Mouse (Mus musculus) cerebellum, adult 9-11 months (tissue): ENCODE measurements around the gene N4bp1.

ENCODE experiments used
- DNase-seq: peaks from one replicate; pipeline ENCODE4 v3.0.0; 2022

N4bp1 gene

DNA sequence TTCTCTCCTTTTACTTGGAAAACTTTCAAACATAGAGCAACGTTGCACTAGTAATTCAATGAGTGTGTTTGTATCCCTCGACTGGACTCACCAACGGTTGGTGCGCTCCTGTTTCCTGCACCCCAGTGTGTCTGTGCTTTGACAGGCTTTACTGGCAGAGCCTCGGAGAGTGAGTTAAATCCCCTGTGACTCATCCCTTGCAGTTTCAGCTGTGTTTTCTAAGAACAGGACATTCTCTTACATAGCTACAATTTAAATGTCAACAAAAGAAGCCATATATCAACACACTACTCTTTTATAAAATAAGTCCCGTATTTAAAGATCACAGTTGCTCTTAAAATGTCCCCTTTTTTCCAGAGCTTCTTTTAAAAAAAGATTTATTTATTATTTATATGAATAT is 65.6 kb downstream of the N4bp1 start:
- no peak for DNase-seq

DNA sequence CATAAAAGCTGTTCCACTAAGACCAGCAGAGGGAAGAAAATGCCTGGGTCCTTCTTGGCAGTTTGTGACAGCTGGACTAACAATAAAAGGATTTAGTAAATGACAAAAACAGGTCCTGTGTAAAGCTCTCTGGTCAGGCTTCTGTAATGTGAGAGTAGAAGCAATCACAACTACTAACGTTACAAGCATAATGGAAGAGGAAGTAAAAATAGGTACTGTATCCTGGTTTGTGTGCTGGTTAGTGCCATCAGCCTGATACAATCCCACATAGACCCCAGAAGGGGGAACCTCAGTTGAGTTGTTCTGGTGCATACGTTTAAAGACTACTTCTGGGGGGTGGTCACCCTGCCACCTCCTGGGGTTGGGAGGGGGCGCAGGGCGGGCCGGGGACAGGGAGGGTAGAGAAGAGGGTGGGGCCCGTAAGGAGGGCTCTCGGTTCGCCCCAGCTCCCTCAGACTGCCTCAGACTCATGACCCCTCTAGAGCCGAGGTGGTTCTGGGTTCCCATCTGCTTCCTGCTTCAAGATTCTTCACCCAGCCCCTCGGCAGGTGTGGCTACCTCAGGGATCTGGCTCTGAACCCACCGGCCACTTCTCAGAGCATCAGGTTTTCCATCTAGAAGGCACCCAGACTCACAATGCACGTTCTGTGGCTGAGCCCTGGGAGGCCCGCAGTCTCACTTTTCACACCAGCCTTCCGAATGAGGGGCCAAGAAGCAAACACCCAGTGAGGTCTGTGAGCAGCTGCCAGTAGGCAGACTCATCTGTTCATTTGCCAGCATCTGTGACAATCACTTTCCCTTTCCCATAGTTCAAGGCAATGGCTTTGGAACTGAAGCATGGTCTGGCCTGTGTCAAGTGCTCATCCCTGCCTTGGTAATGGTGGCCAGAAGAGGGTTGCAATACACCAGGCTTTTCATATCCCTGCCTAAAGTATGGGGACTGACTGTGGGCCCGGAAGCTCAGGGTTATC is 75.8 kb downstream of the N4bp1 start:
- no peak for DNase-seq

DNA sequence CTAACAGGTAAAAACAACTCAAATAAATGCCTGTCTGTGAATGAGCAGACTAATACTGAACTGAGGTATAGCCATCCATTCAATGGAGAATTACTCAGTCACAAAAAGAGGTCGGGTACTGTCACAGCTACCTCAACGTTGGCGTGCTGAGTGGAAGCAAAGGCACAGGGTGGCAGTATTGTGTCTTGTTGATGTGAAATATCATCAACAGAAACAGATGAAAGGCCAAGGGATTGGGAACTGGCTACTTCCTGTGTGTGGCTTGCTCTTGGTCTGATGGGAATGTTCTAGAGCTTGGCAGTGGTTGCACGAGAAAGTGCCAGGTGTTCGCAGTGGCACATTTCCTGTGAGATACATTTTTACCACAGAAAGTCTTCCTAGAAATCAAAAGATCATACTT is 76.8 kb downstream of the N4bp1 start:
- DNase-seq, result peak; percentile 18

- no peak for DNase-seq
Measured at GRCm38 (mm10) chr8:86801988-86802387, 83.1 kb downstream of the N4bp1 start.

- DNase-seq, result no peak
Measured at GRCm38 (mm10) chr8:86800966-86801365, 84.1 kb downstream of the N4bp1 start.

GRCm38 (mm10) chr8:86798141-86798540 is 86.9 kb downstream of the N4bp1 start:
- no peak for DNase-seq

DNA sequence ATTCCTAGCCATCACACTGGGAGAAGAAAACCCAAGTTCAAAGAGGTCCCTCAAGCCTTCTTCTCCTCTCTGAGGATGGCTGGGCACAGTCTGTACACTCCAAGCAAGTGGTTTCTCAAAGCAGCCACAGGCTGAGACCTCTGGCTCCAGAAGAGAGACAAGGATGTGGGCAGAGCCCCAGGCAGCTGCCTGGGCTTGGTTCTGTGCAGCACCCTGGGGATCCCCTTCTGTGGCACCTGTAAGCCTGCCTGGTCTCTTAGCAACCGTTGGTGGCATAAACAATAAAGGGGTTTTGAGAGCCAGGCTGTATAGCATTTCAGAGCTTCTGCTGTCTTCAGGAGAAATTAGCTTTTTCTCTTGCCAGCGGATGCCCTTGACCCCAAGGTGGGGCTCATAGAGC is 87.4 kb downstream of the N4bp1 start:
- no peak for DNase-seq

DNA sequence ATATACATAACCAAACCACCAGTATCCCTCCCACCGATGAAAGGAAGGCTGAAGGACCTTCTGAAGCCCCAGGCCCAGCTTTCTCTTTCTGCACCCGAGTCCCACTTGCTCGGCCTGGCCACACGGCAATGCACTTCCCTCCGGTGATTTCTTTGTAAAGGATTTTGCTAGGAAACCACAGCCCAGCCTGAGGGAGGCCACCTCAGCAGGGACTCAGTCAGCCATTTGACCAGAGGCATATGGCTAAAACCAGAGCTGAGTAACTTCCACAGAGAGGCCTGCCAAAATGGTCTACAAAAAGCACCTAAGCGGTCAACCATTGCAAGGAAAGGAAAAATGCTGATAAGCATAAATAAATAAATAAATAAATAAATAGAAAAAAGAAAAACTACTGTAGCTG is 90.3 kb downstream of the N4bp1 start:
- no peak for DNase-seq

GRCm38 (mm10) chr8:86791542-86791941 is 93.5 kb downstream of the N4bp1 start:
- no peak for DNase-seq

DNA sequence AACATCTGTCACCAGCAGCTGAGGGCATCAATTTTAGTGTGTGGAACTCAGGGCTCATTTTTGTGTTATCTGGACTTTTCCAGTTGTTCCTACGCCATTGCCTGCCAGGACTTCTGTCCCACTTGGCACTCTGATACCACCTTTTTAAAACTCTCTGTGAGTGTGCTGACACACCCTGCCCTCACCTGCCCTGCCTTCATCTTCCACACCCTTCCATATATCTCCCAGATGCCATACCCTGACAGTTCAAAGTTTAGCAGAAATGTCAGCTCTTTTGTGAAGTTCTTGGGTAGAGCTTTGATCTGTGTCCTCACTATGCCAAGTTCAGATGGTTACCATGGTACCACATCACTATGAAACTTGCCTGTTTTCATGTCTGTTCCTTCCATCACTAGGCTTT is 95.5 kb downstream of the N4bp1 start:
- no peak for DNase-seq

GRCm38 (mm10) chr8:86787891-86788420 is 97.1 kb downstream of the N4bp1 start:
- no peak for DNase-seq

DNA sequence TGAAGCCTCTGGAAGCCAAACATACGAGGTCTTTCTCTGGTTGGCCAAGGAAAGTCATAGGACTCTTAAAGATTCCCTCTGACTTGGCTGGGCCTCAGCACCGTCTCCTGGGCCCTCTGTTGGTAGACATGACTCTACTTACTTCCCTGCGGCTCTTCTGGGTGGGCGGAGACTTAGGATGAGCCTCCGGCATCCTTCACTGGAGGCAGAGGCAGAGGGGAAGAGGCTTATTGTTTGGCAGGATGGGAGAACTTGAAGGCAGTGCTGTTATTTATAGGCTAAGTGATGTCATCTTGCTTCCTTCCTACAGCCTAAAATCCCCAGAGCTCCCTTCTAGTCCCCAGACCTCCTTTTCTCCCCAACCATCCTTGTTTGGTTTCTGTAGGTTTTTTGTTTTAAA is 98.6 kb downstream of the N4bp1 start:
- DNase-seq, result no peak

- no peak for DNase-seq
Measured at GRCm38 (mm10) chr8:86781094-86781493, 104.0 kb downstream of the N4bp1 start.

GRCm38 (mm10) chr8:86779207-86779606 is 105.9 kb downstream of the N4bp1 start:
- no peak for DNase-seq

GRCm38 (mm10) chr8:86769945-86770715 is 114.9 kb downstream of the N4bp1 start:
- DNase-seq, result no peak

- peak; percentile 10 for DNase-seq
Measured at GRCm38 (mm10) chr8:86768499-86768898, 116.6 kb downstream of the N4bp1 start.

DNA sequence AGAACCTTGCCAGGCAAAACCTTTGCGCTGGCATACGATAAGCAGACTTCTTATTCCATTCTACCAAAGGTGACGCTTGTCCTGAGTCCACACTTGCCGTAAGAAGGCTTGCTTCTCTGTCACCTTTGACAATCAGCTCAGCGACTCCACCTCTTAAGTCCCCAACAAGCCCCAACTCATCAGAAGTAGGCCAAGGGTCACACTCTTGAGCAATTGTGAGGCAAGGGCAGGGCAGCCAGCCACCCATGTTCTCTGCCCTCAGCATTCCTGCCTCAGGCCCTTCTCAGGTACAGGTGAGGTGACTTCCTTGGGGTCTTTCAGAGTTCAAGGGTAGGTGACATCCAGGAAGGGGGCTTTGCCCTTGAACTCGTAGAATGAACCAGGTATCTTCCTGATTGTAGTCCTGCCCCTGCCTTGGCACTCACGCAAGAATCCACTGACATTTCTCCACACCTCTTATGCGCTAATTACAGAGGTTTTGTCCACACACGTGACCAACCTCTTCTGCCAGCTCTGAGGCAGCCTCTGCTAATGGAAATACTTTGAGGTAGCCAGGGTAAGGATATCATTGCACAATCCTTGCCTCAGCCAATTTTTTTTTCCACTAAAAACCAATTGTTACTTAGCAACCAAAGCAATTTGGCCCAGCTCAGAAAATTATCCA is 118.4 kb downstream of the N4bp1 start:
- no peak for DNase-seq

- no peak for DNase-seq
Measured at GRCm38 (mm10) chr8:86765669-86766068, 119.4 kb downstream of the N4bp1 start.

GRCm38 (mm10) chr8:86765155-86765554 is 119.9 kb downstream of the N4bp1 start:
- DNase-seq, result no peak

GRCm38 (mm10) chr8:86762806-86763205 is 122.3 kb downstream of the N4bp1 start:
- DNase-seq, result no peak

GRCm38 (mm10) chr8:86760746-86761145 is 124.3 kb downstream of the N4bp1 start:
- DNase-seq, result no peak

- no peak for DNase-seq
Measured at GRCm38 (mm10) chr8:86759090-86759491, 126.0 kb downstream of the N4bp1 start.

DNA sequence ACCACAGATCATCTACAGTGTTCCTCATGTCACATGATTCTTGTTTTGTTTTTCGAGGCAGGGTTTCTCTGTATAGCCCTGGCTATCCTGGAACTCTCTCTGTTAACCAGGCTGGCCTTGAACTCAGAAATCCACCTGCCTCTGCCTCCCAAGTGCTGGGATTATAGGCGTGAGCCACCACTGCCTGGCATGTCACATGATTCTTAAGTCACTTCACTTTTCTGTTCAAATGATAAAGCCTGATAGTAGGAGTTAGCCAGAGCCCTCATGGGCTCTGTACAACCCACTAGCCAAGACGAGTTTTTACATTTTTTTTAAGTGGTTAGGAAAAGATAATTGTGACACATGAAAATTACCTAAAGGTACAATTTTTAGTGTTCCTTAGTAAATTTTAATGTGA is 126.4 kb downstream of the N4bp1 start:
- no peak for DNase-seq
